Comparison of ENCODE assay signal across 24 mouse cellular contexts in the genomic region with DNA sequence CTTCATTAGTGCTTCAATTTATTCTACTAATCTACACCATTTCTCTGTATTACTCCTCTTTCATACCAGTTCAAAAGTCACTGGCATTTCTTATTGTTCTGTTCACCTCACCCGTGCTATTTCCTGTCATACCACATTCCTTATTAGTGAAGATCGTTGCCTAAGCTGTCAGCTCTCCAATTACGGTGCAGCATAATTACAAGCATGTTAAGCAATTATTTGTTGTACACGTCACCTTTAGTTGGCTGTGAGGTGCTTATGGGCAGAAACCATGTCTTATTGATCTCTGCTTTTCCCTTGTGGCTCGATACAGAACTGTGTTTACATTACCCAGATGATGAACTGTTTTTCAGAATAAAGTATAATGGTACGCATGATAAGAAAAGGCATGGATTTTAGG.
A peak's percentile ranks its signal among the peaks of the same experiment; 100 is the strongest.
DNase-seq lines count a peak whose midpoint lies in the region; ATAC-seq lines count a peak whose summit lies in the region.
"Had no signal": no experiment of that assay in that cellular context is flagged by ENCODE, and none has a peak within 500 bp of the region (broad histone marks: within the 10 kb centered on the region; RNA-seq: fewer than 3 reads in every experiment).

No protein-coding gene starts in this region.

- no peaks in the 10 kb centered on the region for H3K36me3 ChIP-seq in embryonic facial prominence, embryonic 12.5 days
- no peaks in the 10 kb centered on the region for H3K36me3 ChIP-seq in embryonic facial prominence, embryonic 10.5 days (replicated peaks)
- H3K36me3 ChIP-seq in forebrain, embryonic 14.5 days (ENCODE audit: control insufficient read depth, insufficient read depth, low read length): no peaks in the 10 kb centered on the region
- H3K36me3 ChIP-seq in forebrain, embryonic 16.5 days (ENCODE audit: control insufficient read depth, insufficient read depth): no peaks in the 10 kb centered on the region
- H3K36me3 ChIP-seq in midbrain, embryonic 16.5 days (ENCODE audit: control insufficient read depth, insufficient read depth, low read length): no peaks in the 10 kb centered on the region
- no peaks in the 10 kb centered on the region for H3K36me3 ChIP-seq in midbrain, embryonic 10.5 days
- H3K36me3 ChIP-seq: embryonic facial prominence, embryonic 13.5 days; G1E; heart, embryonic 10.5 days had no signal

- H3K4me3 ChIP-seq in embryonic facial prominence, embryonic 12.5 days: no peak overlapping the region
- H3K4me3 ChIP-seq in embryonic facial prominence, embryonic 10.5 days: no peak overlapping the region
- H3K4me3 ChIP-seq in forebrain, embryonic 14.5 days (ENCODE audit: low read depth, low read length): no peak overlapping the region
- no peak overlapping the region for H3K4me3 ChIP-seq in forebrain, embryonic 16.5 days (replicated peaks; ENCODE audit: low read length)
- no peak overlapping the region for H3K4me3 ChIP-seq in midbrain, embryonic 16.5 days (ENCODE audit: low read depth, low read length)
- no peak overlapping the region for H3K4me3 ChIP-seq in midbrain, embryonic 10.5 days
- H3K4me3 ChIP-seq: embryonic facial prominence, embryonic 13.5 days; gastrocnemius, adult 2 months; heart, embryonic 10.5 days had no signal

- no peak overlapping the region for H3K4me2 ChIP-seq in embryonic facial prominence, embryonic 12.5 days (replicated peaks)
- H3K4me2 ChIP-seq in forebrain, embryonic 14.5 days (ENCODE audit: low read length): no peak overlapping the region
- H3K4me2 ChIP-seq in forebrain, embryonic 16.5 days (ENCODE audit: low read length): no peak overlapping the region
- no peak overlapping the region for H3K4me2 ChIP-seq in midbrain, embryonic 16.5 days (ENCODE audit: low read length)
- H3K4me2 ChIP-seq: embryonic facial prominence, embryonic 13.5 days; hindbrain, embryonic 14.5 days had no signal

- WGBS in embryonic facial prominence, embryonic 12.5 days: 47% methylated on average over 6 of the region's 6 CpGs
- 57% methylated on average over 6 of the region's 6 CpGs for WGBS in embryonic facial prominence, embryonic 10.5 days
- 21% methylated on average over 6 of the region's 6 CpGs for WGBS in forebrain, embryonic 14.5 days
- 27% methylated on average over 6 of the region's 6 CpGs for WGBS in forebrain, embryonic 16.5 days
- 53% methylated on average over 6 of the region's 6 CpGs for WGBS in midbrain, embryonic 16.5 days
- 81% methylated on average over 6 of the region's 6 CpGs for WGBS in midbrain, embryonic 10.5 days

- H3K9me3 ChIP-seq in embryonic facial prominence, embryonic 12.5 days: no peaks in the 10 kb centered on the region
- no peaks in the 10 kb centered on the region for H3K9me3 ChIP-seq in embryonic facial prominence, embryonic 10.5 days
- no peaks in the 10 kb centered on the region for H3K9me3 ChIP-seq in forebrain, embryonic 14.5 days (replicated peaks; ENCODE audit: control insufficient read depth, low read length)
- H3K9me3 ChIP-seq in forebrain, embryonic 16.5 days (ENCODE audit: control insufficient read depth, low read length): no peaks in the 10 kb centered on the region
- H3K9me3 ChIP-seq in midbrain, embryonic 16.5 days (replicated peaks; ENCODE audit: control insufficient read depth, low read length, poor library complexity, severe bottlenecking): no peaks in the 10 kb centered on the region
- H3K9me3 ChIP-seq in midbrain, embryonic 10.5 days (replicated peaks): no peaks in the 10 kb centered on the region
- H3K9me3 ChIP-seq: embryonic facial prominence, embryonic 13.5 days; G1E; heart, embryonic 10.5 days had no signal

- no peak overlapping the region for H3K9ac ChIP-seq in embryonic facial prominence, embryonic 12.5 days
- no peak overlapping the region for H3K9ac ChIP-seq in forebrain, embryonic 14.5 days (ENCODE audit: low read length)
- H3K9ac ChIP-seq in forebrain, embryonic 16.5 days (replicated peaks; ENCODE audit: low read depth, low read length): no peak overlapping the region
- no peak overlapping the region for H3K9ac ChIP-seq in midbrain, embryonic 16.5 days (ENCODE audit: low read depth, low read length)
- H3K9ac ChIP-seq: embryonic facial prominence, embryonic 13.5 days; hindbrain, embryonic 14.5 days had no signal

- H3K4me1 ChIP-seq in embryonic facial prominence, embryonic 12.5 days: no peaks in the 10 kb centered on the region
- H3K4me1 ChIP-seq in embryonic facial prominence, embryonic 10.5 days: peaks cover 5% of the 10 kb centered on the region; the same call in 1 of the 2 replicates
- no peaks in the 10 kb centered on the region for H3K4me1 ChIP-seq in forebrain, embryonic 14.5 days (ENCODE audit: control insufficient read depth, insufficient read depth, low read length)
- H3K4me1 ChIP-seq in forebrain, embryonic 16.5 days (replicated peaks; ENCODE audit: control insufficient read depth, insufficient read depth, low read length): no peaks in the 10 kb centered on the region
- H3K4me1 ChIP-seq in midbrain, embryonic 16.5 days (ENCODE audit: control insufficient read depth, insufficient read depth, low read length): no peaks in the 10 kb centered on the region
- H3K4me1 ChIP-seq in midbrain, embryonic 10.5 days: no peaks in the 10 kb centered on the region
- H3K4me1 ChIP-seq: embryonic facial prominence, embryonic 13.5 days; heart, embryonic 10.5 days had no signal

- no peaks in the 10 kb centered on the region for H3K27me3 ChIP-seq in embryonic facial prominence, embryonic 12.5 days
- H3K27me3 ChIP-seq in embryonic facial prominence, embryonic 10.5 days (replicated peaks; ENCODE audit: low read depth, poor library complexity, severe bottlenecking): no peaks in the 10 kb centered on the region
- no peaks in the 10 kb centered on the region for H3K27me3 ChIP-seq in forebrain, embryonic 14.5 days (replicated peaks; ENCODE audit: control insufficient read depth, insufficient read depth, low read length)
- no peaks in the 10 kb centered on the region for H3K27me3 ChIP-seq in forebrain, embryonic 16.5 days (replicated peaks; ENCODE audit: control insufficient read depth, insufficient read depth, low read length)
- H3K27me3 ChIP-seq in midbrain, embryonic 16.5 days (ENCODE audit: control insufficient read depth, insufficient read depth, low read depth, low read length): no peaks in the 10 kb centered on the region
- no peaks in the 10 kb centered on the region for H3K27me3 ChIP-seq in midbrain, embryonic 10.5 days (ENCODE audit: low read depth, poor library complexity, severe bottlenecking)
- H3K27me3 ChIP-seq: embryonic facial prominence, embryonic 13.5 days had no signal

- 0 out of 2 replicates have a peak, but pooled peaks have one; percentile 35 for ATAC-seq in embryonic facial prominence, embryonic 12.5 days (ENCODE audit: insufficient number of reproducible peaks, insufficient read depth, low FRiP score, low TSS enrichment)
- ATAC-seq in forebrain, embryonic 14.5 days: no peak
- no peak for ATAC-seq in forebrain, embryonic 16.5 days
- 0 out of 2 replicates have a peak, but pooled peaks have one; percentile 17 for ATAC-seq in midbrain, embryonic 16.5 days
- ATAC-seq: CD4-positive, CD25-positive, alpha-beta regulatory T cell, adult 4 months; intestine, embryonic 16.5 days had no signal

- no peak for DNase-seq in embryonic facial prominence, embryonic 10.5 days (ENCODE audit: low spot score)
- peak; percentile 38 for DNase-seq in forebrain, embryonic 14.5 days (ENCODE audit: low spot score)
- DNase-seq in midbrain, embryonic 10.5 days (ENCODE audit: low spot score): no peak
- peak; percentile 75 for DNase-seq in retina, postnatal 1 day
- no peak for DNase-seq in kidney, adult 11 months
- DNase-seq: adrenal gland, postnatal 10 days; B cell, adult 2 months; cerebellum, adult 18-20 months; cerebellum, adult 9-11 months; cerebellum, postnatal 36 days; gastrocnemius, adult 2 months; gastrocnemius, postnatal 36 days; heart, adult 18-20 months; heart, postnatal 10 days; kidney, adult 8-10 months had no signal

- H3K27ac ChIP-seq in embryonic facial prominence, embryonic 12.5 days: no peak overlapping the region
- H3K27ac ChIP-seq in embryonic facial prominence, embryonic 10.5 days (replicated peaks): no peak overlapping the region
- no peak overlapping the region for H3K27ac ChIP-seq in forebrain, embryonic 14.5 days (ENCODE audit: low read depth, low read length)
- no peak overlapping the region for H3K27ac ChIP-seq in forebrain, embryonic 16.5 days (ENCODE audit: low read length)
- H3K27ac ChIP-seq in midbrain, embryonic 16.5 days (ENCODE audit: low read length): no peak overlapping the region
- no peak overlapping the region for H3K27ac ChIP-seq in midbrain, embryonic 10.5 days (replicated peaks)
- H3K27ac ChIP-seq: embryonic facial prominence, embryonic 13.5 days; gastrocnemius, adult 2 months; heart, embryonic 10.5 days; hindbrain, embryonic 14.5 days had no signal

Comparison
In these comparisons a context has a peak if more than half of its experiments do, and no peak if none do; other contexts are left out.
1. ATAC-seq: peak in embryonic facial prominence, embryonic 12.5 days (single experiment) and midbrain, embryonic 16.5 days (single experiment); none in forebrain, embryonic 14.5 days (single experiment) and forebrain, embryonic 16.5 days (single experiment).
2. DNase-seq: peak in forebrain, embryonic 14.5 days (single experiment) and retina, postnatal 1 day (single experiment); none in embryonic facial prominence, embryonic 10.5 days (single experiment), midbrain, embryonic 10.5 days (single experiment) and kidney, adult 11 months (single experiment).